Mouse (Mus musculus) Muller cell, postnatal 12 days (primary cell): Measurements from ENCODE around the gene Nlrc5.
A peak's percentile ranks its signal among the peaks of the same experiment; 100 is the strongest.

Experiments used
- DNase-seq: peaks from one replicate; pipeline ENCODE4 v3.0.0-alpha.2; 2015; ENCODE audit errors: inconsistent ontology term

The Nlrc5 gene

DNA sequence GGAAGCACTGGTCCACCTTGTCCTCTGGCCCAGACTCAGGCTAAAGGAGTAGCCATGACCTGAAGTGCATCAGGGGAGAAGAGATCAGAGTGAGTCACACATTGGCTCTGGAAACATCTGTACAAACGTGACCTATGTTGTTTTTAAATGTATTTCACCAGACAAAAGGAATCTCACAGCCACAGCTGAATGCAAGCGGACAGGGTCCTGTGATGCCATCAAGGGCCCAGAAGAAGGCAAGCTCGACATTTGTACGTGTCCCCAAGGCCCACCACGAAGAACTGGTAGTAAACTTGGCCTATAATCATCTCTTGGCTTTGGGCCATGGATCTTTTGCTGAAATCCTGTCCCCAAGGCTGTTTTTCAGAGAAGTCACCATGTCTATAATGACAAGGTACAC, 35.5 kb downstream of the Nlrc5 start:
- DNase-seq, result no peak

DNA sequence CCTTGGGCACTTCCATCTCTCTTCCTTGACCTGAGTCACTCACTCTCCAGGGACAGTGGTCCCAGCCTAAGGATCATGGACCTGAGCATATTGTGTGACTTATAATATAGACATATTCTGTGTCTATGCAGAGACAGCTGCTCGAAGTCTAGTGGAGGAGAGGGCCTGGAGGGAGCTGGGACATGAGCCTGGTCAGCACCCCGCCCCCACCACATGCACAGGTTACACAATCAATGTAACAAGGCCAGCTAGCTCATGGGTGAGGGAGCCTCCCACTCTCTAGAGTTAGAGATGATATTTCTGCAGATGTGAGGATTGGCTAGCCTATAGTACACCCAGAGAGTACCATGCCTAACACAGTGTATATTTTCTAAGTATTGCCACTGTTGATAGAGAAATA, 36.6 kb downstream of the Nlrc5 start:
- DNase-seq, result no peak

GRCm38 (mm10) chr8:94471281-94471680, 37.1 kb downstream of the Nlrc5 start:
- no peak for DNase-seq

DNA sequence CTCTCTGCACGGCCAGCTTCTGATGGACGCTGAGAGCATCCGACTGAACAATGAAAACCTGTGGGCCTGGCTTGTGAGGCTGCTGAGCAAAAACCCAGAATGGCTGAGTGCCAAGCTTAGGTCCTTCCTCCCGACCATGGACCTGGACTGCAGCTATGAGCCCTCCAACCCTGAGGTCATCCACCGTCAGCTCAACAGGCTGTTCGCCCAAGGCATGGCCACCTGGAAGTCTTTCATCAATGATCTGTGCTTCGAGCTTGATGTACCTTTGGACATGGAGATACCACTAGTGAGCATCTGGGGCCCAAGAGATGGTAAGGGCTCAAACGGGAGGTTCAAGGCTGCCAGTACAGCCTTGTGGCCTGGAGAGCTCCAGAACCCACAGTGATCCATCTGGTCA, 38.6 kb downstream of the Nlrc5 start:
- DNase-seq, result no peak

DNA sequence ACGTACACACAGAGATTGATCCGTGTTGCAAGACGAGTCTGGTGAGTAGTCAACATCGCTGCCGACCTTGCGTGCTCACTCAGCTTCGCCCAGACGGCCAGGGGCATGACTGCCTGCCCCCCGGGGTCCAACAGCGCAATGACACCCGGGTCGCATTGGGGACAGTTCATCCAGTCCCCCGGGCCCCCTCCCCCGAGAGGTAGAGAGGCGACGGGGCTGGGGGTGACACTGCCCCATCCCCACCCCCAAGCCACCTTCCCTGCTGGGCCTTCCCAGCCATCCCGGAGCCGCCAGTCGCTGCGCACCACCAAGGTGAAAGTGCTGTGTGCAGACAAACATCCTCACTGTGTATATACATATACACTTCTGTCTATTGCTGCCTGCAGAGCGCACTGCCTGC, 39.3 kb downstream of the Nlrc5 start:
- no peak for DNase-seq

GRCm38 (mm10) chr8:94475786-94476185, 41.6 kb downstream of the Nlrc5 start:
- DNase-seq, result no peak

GRCm38 (mm10) chr8:94476846-94477245, 42.7 kb downstream of the Nlrc5 start:
- no peak for DNase-seq

- peak; percentile 7 for DNase-seq
Observed at GRCm38 (mm10) chr8:94482051-94482450, 47.9 kb downstream of the Nlrc5 start.

DNA sequence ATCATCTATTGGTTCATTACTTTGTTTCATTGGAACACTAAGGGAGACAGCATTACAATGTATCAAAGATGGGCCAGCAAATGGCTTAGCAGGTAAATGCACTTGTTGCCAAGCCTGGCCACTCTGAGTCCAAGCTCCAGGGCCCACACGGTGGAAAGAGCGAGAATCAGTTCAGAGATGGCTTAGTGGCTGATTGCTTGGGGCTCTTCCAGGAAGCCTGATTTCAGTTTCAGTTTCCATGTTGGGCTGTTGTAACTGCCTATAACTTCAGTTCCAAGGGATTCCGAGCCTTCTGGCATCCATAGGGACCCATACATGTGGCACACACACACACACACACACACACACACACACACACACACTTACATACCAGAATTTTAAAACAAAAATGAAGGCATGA, 51.1 kb downstream of the Nlrc5 start:
- DNase-seq, result no peak

- peak; percentile 52 for DNase-seq
Observed at GRCm38 (mm10) chr8:94485882-94486281, 51.7 kb downstream of the Nlrc5 start.

GRCm38 (mm10) chr8:94488016-94488415, 53.9 kb downstream of the Nlrc5 start:
- DNase-seq, result no peak

DNA sequence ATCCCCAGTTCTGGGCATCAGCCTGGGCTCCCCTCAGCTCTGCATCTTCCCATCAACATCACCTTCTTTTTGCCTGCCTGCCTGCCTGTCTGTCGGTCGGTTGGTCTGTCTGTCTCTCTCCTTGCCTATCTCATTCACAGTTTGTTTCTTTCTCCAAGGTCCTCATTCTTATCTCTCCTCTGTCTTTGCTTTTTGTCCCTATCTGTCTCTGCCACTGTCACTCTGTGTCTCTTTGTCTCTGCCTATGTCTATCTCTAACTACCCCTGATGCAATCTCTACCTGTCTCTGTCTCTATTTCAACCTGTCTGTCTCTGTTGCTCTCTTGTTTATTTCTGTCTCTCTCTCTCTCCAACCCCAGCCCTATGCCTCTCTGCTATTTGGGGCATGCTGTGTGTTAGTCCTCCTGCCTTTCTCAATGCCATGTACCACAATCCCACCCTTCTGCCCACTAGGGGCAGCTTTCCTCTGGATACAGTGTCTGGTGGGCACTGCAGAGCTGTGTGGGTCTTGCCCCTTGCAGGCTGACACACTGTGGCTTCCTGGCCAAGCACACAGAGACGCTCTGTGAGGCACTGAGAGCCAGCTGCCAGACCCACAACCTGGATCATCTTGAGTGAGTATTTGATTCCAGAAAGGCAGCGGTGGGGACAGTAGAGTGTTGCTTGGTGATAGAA, 55.8 kb downstream of the Nlrc5 start:
- DNase-seq, result no peak

DNA sequence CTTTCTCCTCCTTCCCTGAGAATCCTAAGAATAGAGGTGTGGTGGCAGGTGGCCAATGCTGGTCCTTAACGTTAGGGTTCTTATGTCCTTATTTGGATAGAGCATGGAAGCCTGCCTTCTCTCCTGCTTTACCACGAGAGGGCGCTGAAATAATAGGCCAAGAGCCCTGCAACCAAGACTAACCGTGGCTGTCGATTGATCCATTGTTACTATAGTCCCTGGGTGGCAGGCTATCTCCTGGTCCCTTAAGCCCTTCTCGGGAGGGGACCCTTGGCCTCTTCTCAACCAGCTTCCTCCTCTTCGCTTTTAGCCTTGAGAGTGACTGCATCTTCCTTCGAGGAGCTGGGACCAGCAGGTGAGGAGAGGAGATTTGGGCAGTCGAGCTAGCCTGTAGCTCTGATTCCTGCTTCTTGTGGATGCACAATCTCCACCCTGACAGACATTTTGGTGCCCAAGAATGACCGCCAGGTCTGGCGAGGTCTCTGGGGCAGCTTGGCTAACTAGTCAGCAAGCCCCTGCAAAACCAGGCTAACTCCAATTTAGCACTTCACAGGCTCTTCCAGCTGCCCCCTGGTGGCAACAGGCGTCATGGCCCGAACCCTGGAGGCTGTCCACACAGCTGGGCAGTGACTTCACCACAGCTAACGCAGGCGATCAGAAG, 58.0 kb downstream of the Nlrc5 start:
- peak; percentile 81 for DNase-seq

DNA sequence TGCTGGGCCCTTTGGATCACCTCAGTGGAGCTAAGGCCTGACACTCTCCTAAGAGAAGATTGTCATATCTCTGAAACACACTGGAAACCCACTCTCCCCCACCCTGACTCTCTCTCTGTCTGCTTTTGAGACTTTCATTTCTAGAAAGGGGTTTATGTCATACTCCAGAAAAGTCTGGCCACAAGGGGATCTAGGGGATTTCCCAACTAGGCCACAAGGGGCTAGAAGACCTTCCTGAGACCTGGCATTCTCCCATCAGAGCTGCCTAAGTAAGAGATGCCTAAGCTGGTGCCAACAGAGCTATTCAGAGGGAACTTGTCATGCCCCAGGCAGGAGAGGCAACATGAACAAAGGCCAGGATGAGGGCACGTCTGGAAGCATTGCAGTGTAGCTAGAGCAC, 59.1 kb downstream of the Nlrc5 start:
- DNase-seq, result peak; percentile 62

- peak; percentile 84 for DNase-seq
Observed at GRCm38 (mm10) chr8:94515430-94516208, 81.5 kb downstream of the Nlrc5 start.

DNA sequence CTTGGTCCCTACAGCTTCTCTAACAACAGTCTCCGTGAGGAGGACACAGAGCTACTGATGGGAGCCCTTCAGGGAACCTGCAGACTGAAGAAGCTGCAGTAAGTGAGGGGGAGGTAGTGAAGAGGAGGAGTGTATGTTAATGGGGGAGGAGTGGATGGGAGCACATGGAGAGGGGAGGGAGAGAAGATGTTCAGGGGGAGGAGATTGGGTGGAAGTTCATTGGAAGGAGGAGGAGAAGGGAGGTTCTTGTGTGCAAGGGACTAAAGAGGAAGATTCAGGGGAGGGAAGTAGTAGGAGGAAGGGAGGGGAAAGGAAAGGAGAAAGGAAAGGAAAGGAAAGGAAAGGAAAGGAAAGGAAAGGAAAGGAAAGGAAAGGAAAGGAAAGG, 82.0 kb downstream of the Nlrc5 start:
- DNase-seq, result no peak

GRCm38 (mm10) chr8:94516766-94517165, 82.6 kb downstream of the Nlrc5 start:
- peak; percentile 71 for DNase-seq

DNA sequence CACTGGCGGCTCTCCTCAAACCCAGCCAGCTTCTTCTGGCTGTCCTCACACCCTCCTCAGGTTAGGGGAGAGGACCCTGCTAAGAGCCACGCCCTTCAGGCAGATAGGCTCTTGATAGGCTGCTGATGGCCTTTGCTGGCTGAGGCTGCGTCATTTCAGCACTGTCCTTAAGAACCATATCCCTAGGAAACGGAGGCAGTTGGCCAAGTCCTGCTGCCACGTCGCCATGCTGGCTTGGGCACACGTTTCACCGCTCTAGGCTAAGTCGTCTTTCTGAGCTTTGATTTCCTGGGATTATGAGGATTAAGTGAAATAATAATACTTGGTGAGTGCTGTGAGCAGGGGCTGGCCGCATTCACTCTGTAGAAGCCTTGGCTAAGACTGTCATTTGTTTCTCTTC, 84.2 kb downstream of the Nlrc5 start:
- no peak for DNase-seq

- DNase-seq, result no peak
Observed at GRCm38 (mm10) chr8:94519021-94519420, 84.9 kb downstream of the Nlrc5 start.

- no peak for DNase-seq
Observed at GRCm38 (mm10) chr8:94521481-94521880, 87.3 kb downstream of the Nlrc5 start.

DNA sequence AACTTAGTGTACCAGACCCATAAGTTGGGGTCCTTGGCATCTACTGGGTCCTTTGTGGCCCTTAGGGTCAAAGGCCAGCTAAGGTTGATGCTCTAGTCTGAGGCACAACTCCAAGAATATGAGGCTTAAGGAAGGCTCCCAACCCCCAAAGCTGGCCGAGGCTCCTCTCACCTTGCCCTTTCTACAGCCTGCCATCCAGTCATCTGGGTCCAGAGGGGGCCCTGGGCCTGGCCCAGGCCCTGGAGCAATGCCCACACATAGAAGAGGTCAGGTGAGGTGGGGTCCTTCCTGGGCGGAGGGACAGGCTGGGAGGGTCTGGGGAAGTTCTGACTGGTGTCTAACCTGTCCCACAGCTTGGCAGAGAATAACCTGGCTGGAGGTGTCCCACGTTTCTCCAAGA, 88.3 kb downstream of the Nlrc5 start:
- DNase-seq, result no peak

DNA sequence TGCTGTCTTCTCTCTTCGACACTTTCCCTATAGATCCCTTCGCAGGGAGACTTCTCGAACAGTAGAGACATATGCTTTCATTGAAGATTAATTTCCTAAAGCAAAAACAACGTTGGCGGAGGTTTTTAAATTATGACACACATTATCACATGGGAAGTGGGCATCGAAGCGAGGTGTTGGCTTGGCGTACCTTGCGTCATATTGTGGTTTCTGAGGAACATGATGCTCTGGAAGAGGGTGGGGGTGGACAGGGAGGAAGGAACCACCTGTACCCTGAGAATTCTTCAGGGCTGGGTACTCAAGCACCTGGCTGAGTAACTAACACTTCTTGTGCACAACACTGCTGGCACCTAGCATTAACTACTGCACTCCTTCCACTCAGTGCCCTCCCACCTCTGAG, 90.4 kb downstream of the Nlrc5 start:
- no peak for DNase-seq

- no peak for DNase-seq
Observed at GRCm38 (mm10) chr8:94527178-94527577, 93.0 kb downstream of the Nlrc5 start.
